Mouse (Mus musculus) neural tube, embryonic 12.5 days (tissue): ENCODE data around the gene Ucp1. TPM values are rescaled to one million over a fixed set of nuclear protein-coding genes. Genes with fewer than 3 reads are reported as not detected.

Experiments
- ATAC-seq: fragments of 200-750 bp; cut with Nextera tagmentation; 2 replicates; pipeline ENCODE4 v1.8.0; 2017; ENCODE audit warnings: low read depth, mild to moderate bottlenecking, moderate TSS enrichment, moderate library complexity; ENCODE audit not compliant: low FRiP score
- H3K27ac ChIP-seq: fragments of 300-500 bp; sonication (generic); 2 replicates; pipeline ENCODE4 v1.5.1; 2016
- H3K27me3 ChIP-seq: fragments of 300-500 bp; sonication (generic); replicated peaks from 2 replicates; pipeline ENCODE4 v1.6.1; 2016; ENCODE audit warnings: mild to moderate bottlenecking
- H3K36me3 ChIP-seq: fragments of 300-500 bp; sonication (generic); 2 replicates; pipeline ENCODE4 v1.6.1; 2016; ENCODE audit warnings: mild to moderate bottlenecking
- H3K4me1 ChIP-seq: fragments of 300-500 bp; sonication (generic); 2 replicates; pipeline ENCODE4 v1.6.1; 2016
- H3K4me2 ChIP-seq: fragments of 300-500 bp; sonication (generic); replicated peaks from 2 replicates; pipeline ENCODE4 v1.6.1; 2016; ENCODE audit warnings: mild to moderate bottlenecking
- H3K4me3 ChIP-seq: fragments of 300-500 bp; sonication (generic); 2 replicates; pipeline ENCODE4 v1.5.1; 2016
- H3K9ac ChIP-seq: fragments of 300-500 bp; sonication (generic); 2 replicates; pipeline ENCODE4 v1.6.1; 2016; ENCODE audit warnings: mild to moderate bottlenecking
- H3K9me3 ChIP-seq: fragments of 300-500 bp; sonication (generic); 2 replicates; pipeline ENCODE4 v1.6.1; 2016; ENCODE audit warnings: mild to moderate bottlenecking
- WGBS: fragments of 180-500 bp; shearing (Covaris S2); methylation state at CpG from one replicate; pipeline ENCODE4 v1.1.7; 2016; 5-methylcytosine and 5-hydroxymethylcytosine counted together
- polyA plus RNA-seq: library from polyadenylated mRNA; unstranded; fragments of >200 nt; fragmentation: Nextera tagmentation; extraction: Ambion mirVana; gene quantifications from 2 replicates; pipeline ENCODE4 v1.2.1, GENCODE M21; 2016

Gene Ucp1
- 0.15 TPM in 2 replicates for polyA plus RNA-seq

GRCm38 (mm10) chr8:83290176-83290575, at the start of gene Ucp1:
TSS of gene Ucp1 (plus strand) at chr8:83290352.
- Histone ChIP-seq H3K4me1 (peaks cover 7% of the 10 kb centered on the region), H3K36me3 (no peaks in the 10 kb centered on the region), H3K27me3 (peaks cover 15% of the 10 kb centered on the region), H3K9ac (no peak within 1 kb of the TSS), H3K27ac (no peak within 1 kb of the TSS), H3K4me2 (peak within 1 kb of the TSS; percentile 45), H3K9me3 (no peaks in the 10 kb centered on the region), H3K4me3 (no peak within 1 kb of the TSS)
- no peak for ATAC-seq
- WGBS: 5% methylated on average over 20 of the region's 20 CpGs

GRCm38 (mm10) chr8:83244151-83244550, 46.0 kb upstream of the Ucp1 start:
- H3K27ac ChIP-seq: no peak overlapping the region
- no peak overlapping the region for H3K4me3 ChIP-seq
- no peaks in the 10 kb centered on the region for H3K27me3 ChIP-seq
- 89% methylated on average over 7 of the region's 7 CpGs for WGBS
- H3K36me3 ChIP-seq: peaks cover 23% of the 10 kb centered on the region
- no peak overlapping the region for H3K4me2 ChIP-seq
- ATAC-seq: no peak
- no peak overlapping the region for H3K9ac ChIP-seq
- no peaks in the 10 kb centered on the region for H3K4me1 ChIP-seq
- no peaks in the 10 kb centered on the region for H3K9me3 ChIP-seq

- no peak overlapping the region for H3K27ac ChIP-seq
- H3K27me3 ChIP-seq: no peaks in the 10 kb centered on the region
- no peak overlapping the region for H3K4me2 ChIP-seq
- H3K4me3 ChIP-seq: no peak overlapping the region
- no peaks in the 10 kb centered on the region for H3K4me1 ChIP-seq
- no peaks in the 10 kb centered on the region for H3K9me3 ChIP-seq
- ATAC-seq: no peak
- no peak overlapping the region for H3K9ac ChIP-seq
- 93% methylated on average over 6 of the region's 6 CpGs for WGBS
- H3K36me3 ChIP-seq: peaks cover 36% of the 10 kb centered on the region
These were observed 39.3 kb upstream of the Ucp1 start for GRCm38 (mm10) chr8:83250858-83251257.

GRCm38 (mm10) chr8:83251362-83252246, 38.5 kb upstream of the Ucp1 start:
- H3K27me3 ChIP-seq: no peaks in the 10 kb centered on the region
- 87% methylated on average over 14 of the region's 14 CpGs for WGBS
- H3K9me3 ChIP-seq: no peaks in the 10 kb centered on the region
- H3K4me1 ChIP-seq: no peaks in the 10 kb centered on the region
- H3K9ac ChIP-seq: no peak overlapping the region
- peaks cover 41% of the 10 kb centered on the region for H3K36me3 ChIP-seq
- H3K27ac ChIP-seq: no peak overlapping the region
- ATAC-seq: no peak
- no peak overlapping the region for H3K4me3 ChIP-seq
- no peak overlapping the region for H3K4me2 ChIP-seq

- Histone ChIP-seq H3K27me3 (no peaks in the 10 kb centered on the region), H3K27ac (no peak overlapping the region), H3K9ac (no peak overlapping the region), H3K4me1 (no peaks in the 10 kb centered on the region), H3K4me3 (no peak overlapping the region), H3K4me2 (no peak overlapping the region), H3K9me3 (no peaks in the 10 kb centered on the region), H3K36me3 (peaks cover 41% of the 10 kb centered on the region)
- 86% methylated on average over 5 of the region's 5 CpGs for WGBS
- ATAC-seq: no peak
These were observed 37.4 kb upstream of the Ucp1 start for GRCm38 (mm10) chr8:83252791-83253190.

- Histone ChIP-seq H3K4me2 (no peak overlapping the region), H3K4me1 (no peaks in the 10 kb centered on the region), H3K27me3 (no peaks in the 10 kb centered on the region), H3K9ac (no peak overlapping the region), H3K36me3 (peaks cover 52% of the 10 kb centered on the region), H3K9me3 (no peaks in the 10 kb centered on the region), H3K27ac (no peak overlapping the region), H3K4me3 (no peak overlapping the region)
- no peak for ATAC-seq
- 90% methylated on average over 5 of the region's 5 CpGs for WGBS
These were observed 32.5 kb upstream of the Ucp1 start for GRCm38 (mm10) chr8:83257631-83258030.

GRCm38 (mm10) chr8:83260418-83261215, 29.5 kb upstream of the Ucp1 start:
- H3K9ac ChIP-seq: no peak overlapping the region
- H3K4me1 ChIP-seq: no peaks in the 10 kb centered on the region
- H3K27ac ChIP-seq: no peak overlapping the region
- no peak overlapping the region for H3K4me2 ChIP-seq
- peaks cover 40% of the 10 kb centered on the region for H3K36me3 ChIP-seq
- no peak overlapping the region for H3K4me3 ChIP-seq
- peak; percentile 85 for ATAC-seq
- no peaks in the 10 kb centered on the region for H3K27me3 ChIP-seq
- no peaks in the 10 kb centered on the region for H3K9me3 ChIP-seq
- WGBS: 75% methylated on average over 16 of the region's 16 CpGs

GRCm38 (mm10) chr8:83271172-83271571, 19.0 kb upstream of the Ucp1 start:
- 96% methylated on average over 14 of the region's 14 CpGs for WGBS
- ATAC-seq: no peak
- no peaks in the 10 kb centered on the region for H3K27me3 ChIP-seq
- H3K9ac ChIP-seq: no peak overlapping the region
- no peaks in the 10 kb centered on the region for H3K4me1 ChIP-seq
- no peak overlapping the region for H3K27ac ChIP-seq
- no peak overlapping the region for H3K4me3 ChIP-seq
- no peak overlapping the region for H3K4me2 ChIP-seq
- peaks cover 41% of the 10 kb centered on the region for H3K36me3 ChIP-seq
- H3K9me3 ChIP-seq: no peaks in the 10 kb centered on the region

- H3K9me3 ChIP-seq: no peaks in the 10 kb centered on the region
- no peak overlapping the region for H3K27ac ChIP-seq
- no peak overlapping the region for H3K9ac ChIP-seq
- no peaks in the 10 kb centered on the region for H3K27me3 ChIP-seq
- H3K4me2 ChIP-seq: no peak overlapping the region
- ATAC-seq: no peak
- 87% methylated on average over 10 of the region's 10 CpGs for WGBS
- H3K4me3 ChIP-seq: no peak overlapping the region
- no peaks in the 10 kb centered on the region for H3K4me1 ChIP-seq
- H3K36me3 ChIP-seq: peaks cover 29% of the 10 kb centered on the region
These were observed 17.7 kb upstream of the Ucp1 start for GRCm38 (mm10) chr8:83272464-83272863.

GRCm38 (mm10) chr8:83274470-83274869, 15.7 kb upstream of the Ucp1 start:
- no peaks in the 10 kb centered on the region for H3K27me3 ChIP-seq
- H3K36me3 ChIP-seq: peaks cover 21% of the 10 kb centered on the region
- 67% methylated on average over 11 of the region's 11 CpGs for WGBS
- ATAC-seq: no peak
- no peak overlapping the region for H3K4me2 ChIP-seq
- H3K4me3 ChIP-seq: no peak overlapping the region
- no peaks in the 10 kb centered on the region for H3K4me1 ChIP-seq
- no peak overlapping the region for H3K9ac ChIP-seq
- H3K9me3 ChIP-seq: no peaks in the 10 kb centered on the region
- H3K27ac ChIP-seq: no peak overlapping the region

- 87% methylated on average over 6 of the region's 6 CpGs for whole genome bisulfite sequencing
- Histone ChIP-seq H3K4me1 (no peaks in the 10 kb centered on the region), H3K27me3 (no peaks in the 10 kb centered on the region), H3K4me2 (no peak overlapping the region), H3K27ac (no peak overlapping the region), H3K9ac (no peak overlapping the region), H3K4me3 (no peak overlapping the region), H3K9me3 (no peaks in the 10 kb centered on the region), H3K36me3 (peaks cover under 1% of the 10 kb centered on the region; the same call in 1 of the 2 replicates)
- ATAC-seq: no peak
These were observed 11.7 kb upstream of the Ucp1 start for GRCm38 (mm10) chr8:83278431-83278830.

- Histone ChIP-seq H3K9me3 (no peaks in the 10 kb centered on the region), H3K4me1 (peaks cover 7% of the 10 kb centered on the region), H3K27me3 (peaks cover 10% of the 10 kb centered on the region), H3K27ac (no peak overlapping the region), H3K36me3 (no peaks in the 10 kb centered on the region), H3K4me2 (no peak overlapping the region), H3K9ac (no peak overlapping the region), H3K4me3 (no peak overlapping the region)
- ATAC-seq: no peak
- WGBS: 86% methylated on average over 8 of the region's 8 CpGs
These were observed 4.8 kb upstream of the Ucp1 start for GRCm38 (mm10) chr8:83285391-83285790.
